Mouse (Mus musculus) hindbrain, embryonic 15.5 days (tissue): ENCODE measurements around the gene Uggt2. TPM values are rescaled to one million over a fixed set of nuclear protein-coding genes. Genes with fewer than 3 reads are reported as not detected.

Experiments
- ATAC-seq: fragments of 200-750 bp; cut with Nextera tagmentation; 2 replicates; pipeline ENCODE4 v1.8.0; 2017; ENCODE audit warnings: low read depth, moderate number of reproducible peaks, moderate TSS enrichment; ENCODE audit not compliant: low FRiP score
- H3K27ac ChIP-seq: fragments of 300-500 bp; sonication (generic); replicated peaks from 2 replicates; pipeline ENCODE4 v1.5.1; 2015; ENCODE audit warnings: mild to moderate bottlenecking, inconsistent platforms
- H3K27me3 ChIP-seq: fragments of 300-500 bp; sonication (generic); 2 replicates; pipeline ENCODE4 v1.6.1; 2015; ENCODE audit warnings: control low read depth, inconsistent platforms
- H3K36me3 ChIP-seq: fragments of 300-500 bp; sonication (generic); 2 replicates; pipeline ENCODE4 v1.6.1; 2015; ENCODE audit warnings: control low read depth, inconsistent platforms
- H3K4me1 ChIP-seq: fragments of 300-500 bp; sonication (generic); replicated peaks from 2 replicates; pipeline ENCODE4 v1.6.1; 2015; ENCODE audit warnings: control low read depth, inconsistent platforms
- H3K4me2 ChIP-seq: fragments of 300-500 bp; sonication (generic); 2 replicates; pipeline ENCODE4 v1.6.1; 2015; ENCODE audit warnings: moderate library complexity, mild to moderate bottlenecking, inconsistent platforms
- H3K4me3 ChIP-seq: fragments of 300-500 bp; sonication (generic); 2 replicates; pipeline ENCODE4 v1.5.1; 2015; ENCODE audit warnings: mild to moderate bottlenecking, inconsistent platforms
- H3K9ac ChIP-seq: fragments of 300-500 bp; sonication (generic); 2 replicates; pipeline ENCODE4 v1.6.1; 2015; ENCODE audit warnings: inconsistent platforms
- H3K9me3 ChIP-seq: fragments of 300-500 bp; sonication (generic); 2 replicates; pipeline ENCODE4 v1.6.1; 2016; ENCODE audit warnings: control low read depth, inconsistent platforms
- WGBS: fragments of 180-500 bp; shearing (Covaris S2); methylation state at CpG from one replicate; pipeline ENCODE4 v1.1.7; 2015; 5-methylcytosine and 5-hydroxymethylcytosine counted together
- polyA plus RNA-seq: library from polyadenylated mRNA; unstranded; fragments of >200 nt; fragmentation: Nextera tagmentation; extraction: Ambion mirVana; gene quantifications from 2 replicates; pipeline ENCODE4 v1.2.1, GENCODE M21; 2015

The Uggt2 gene
- polyA plus RNA-seq, 1 experiment from 2014 or later: 20.4 TPM

GRCm38 (mm10) chr14:118977136-118977816 lies 122.0 kb downstream of the Uggt2 start:
- H3K27me3 ChIP-seq: no peaks in the 10 kb centered on the region
- H3K4me3 ChIP-seq: no peak overlapping the region
- no peak overlapping the region for H3K27ac ChIP-seq
- peaks cover 47% of the 10 kb centered on the region for H3K36me3 ChIP-seq
- WGBS: 73% methylated on average over 8 of the region's 8 CpGs
- no peaks in the 10 kb centered on the region for H3K4me1 ChIP-seq
- H3K4me2 ChIP-seq: no peak overlapping the region
- H3K9me3 ChIP-seq: no peaks in the 10 kb centered on the region
- H3K9ac ChIP-seq: no peak overlapping the region
- no peak for ATAC-seq

DNA sequence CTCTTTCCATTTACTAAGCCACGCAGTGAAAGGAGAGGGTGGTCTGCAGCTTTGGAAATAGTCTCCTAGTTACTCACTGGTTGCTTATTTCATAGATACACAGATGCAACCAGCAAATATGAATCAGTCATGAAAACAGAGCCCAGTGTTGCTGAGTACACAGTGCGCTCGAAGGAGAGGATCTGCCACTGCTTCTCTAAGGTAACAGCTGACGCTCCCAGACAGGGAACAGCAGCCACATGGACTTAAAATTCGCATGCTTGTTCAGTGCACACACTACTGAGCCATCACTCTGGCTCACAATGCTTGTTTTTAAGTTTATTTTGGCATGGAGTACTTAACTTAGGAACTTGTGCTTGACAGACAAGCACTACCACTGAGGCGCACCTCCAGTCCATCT lies 127.0 kb downstream of the Uggt2 start:
- Histone ChIP-seq H3K4me2 (no peak overlapping the region), H3K27me3 (no peaks in the 10 kb centered on the region), H3K27ac (no peak overlapping the region), H3K9ac (no peak overlapping the region), H3K36me3 (peaks cover 54% of the 10 kb centered on the region), H3K4me3 (no peak overlapping the region), H3K4me1 (no peaks in the 10 kb centered on the region), H3K9me3 (no peaks in the 10 kb centered on the region)
- no peak for ATAC-seq
- WGBS: 93% methylated on average over 6 of the region's 6 CpGs

- Histone ChIP-seq H3K9ac (no peak overlapping the region), H3K9me3 (no peaks in the 10 kb centered on the region), H3K4me2 (no peak overlapping the region), H3K4me3 (no peak overlapping the region), H3K27ac (no peak overlapping the region), H3K36me3 (peaks cover 34% of the 10 kb centered on the region), H3K27me3 (no peaks in the 10 kb centered on the region), H3K4me1 (no peaks in the 10 kb centered on the region)
- no peak for ATAC-seq
- 85% methylated on average over 7 of the region's 7 CpGs for WGBS
Observed at GRCm38 (mm10) chr14:118967646-118968045, 131.6 kb downstream of the Uggt2 start.

GRCm38 (mm10) chr14:118965356-118966000 lies 133.8 kb downstream of the Uggt2 start:
- peaks cover 22% of the 10 kb centered on the region for H3K36me3 ChIP-seq
- no peaks in the 10 kb centered on the region for H3K9me3 ChIP-seq
- no peaks in the 10 kb centered on the region for H3K4me1 ChIP-seq
- no peak overlapping the region for H3K4me3 ChIP-seq
- WGBS: 95% methylated on average over 4 of the region's 4 CpGs
- no peak overlapping the region for H3K9ac ChIP-seq
- ATAC-seq: no peak
- no peak overlapping the region for H3K27ac ChIP-seq
- no peak overlapping the region for H3K4me2 ChIP-seq
- no peaks in the 10 kb centered on the region for H3K27me3 ChIP-seq

- 79% methylated on average over 3 of the region's 3 CpGs for WGBS
- ATAC-seq: no peak; the same call in 1 of the 2 replicates
- Histone ChIP-seq H3K4me2 (no peak overlapping the region), H3K9ac (no peak overlapping the region), H3K27ac (no peak overlapping the region), H3K4me3 (no peak overlapping the region), H3K9me3 (no peaks in the 10 kb centered on the region), H3K36me3 (peaks cover 35% of the 10 kb centered on the region), H3K4me1 (no peaks in the 10 kb centered on the region), H3K27me3 (no peaks in the 10 kb centered on the region)
Observed at GRCm38 (mm10) chr14:118958010-118958409, 141.2 kb downstream of the Uggt2 start.

DNA sequence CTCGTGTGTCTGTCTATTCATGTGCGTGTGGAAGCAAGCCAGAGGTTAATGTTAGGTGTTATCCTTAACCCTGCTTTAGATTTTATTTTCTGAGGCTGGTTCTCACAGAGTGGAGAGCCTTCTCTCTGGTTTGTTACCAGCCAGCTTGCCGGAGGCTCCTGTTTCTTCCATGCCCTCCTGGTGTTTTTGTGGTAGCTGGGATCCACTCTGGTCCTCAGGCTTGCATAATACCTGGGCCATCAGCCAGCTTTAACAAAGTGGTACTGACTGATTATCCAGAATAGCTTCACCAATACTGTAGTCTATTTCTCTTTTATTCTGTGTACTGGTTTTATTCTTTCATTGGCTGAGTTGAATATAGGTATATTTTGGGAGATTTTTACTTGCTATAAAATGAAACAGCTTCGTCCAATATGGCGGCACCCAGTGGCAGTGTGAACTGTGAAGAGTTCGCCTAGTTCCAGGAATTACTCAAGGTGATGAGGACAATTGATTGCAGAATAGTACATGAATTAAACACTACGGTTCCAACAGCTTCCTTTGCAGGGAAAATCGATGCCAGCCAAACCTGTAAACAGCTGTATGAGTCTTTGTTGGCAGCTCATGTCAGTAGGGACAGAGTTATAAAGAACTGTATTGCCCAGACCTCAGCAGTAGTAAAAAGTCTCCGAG lies 147.2 kb downstream of the Uggt2 start:
- no peak overlapping the region for H3K4me2 ChIP-seq

DNA sequence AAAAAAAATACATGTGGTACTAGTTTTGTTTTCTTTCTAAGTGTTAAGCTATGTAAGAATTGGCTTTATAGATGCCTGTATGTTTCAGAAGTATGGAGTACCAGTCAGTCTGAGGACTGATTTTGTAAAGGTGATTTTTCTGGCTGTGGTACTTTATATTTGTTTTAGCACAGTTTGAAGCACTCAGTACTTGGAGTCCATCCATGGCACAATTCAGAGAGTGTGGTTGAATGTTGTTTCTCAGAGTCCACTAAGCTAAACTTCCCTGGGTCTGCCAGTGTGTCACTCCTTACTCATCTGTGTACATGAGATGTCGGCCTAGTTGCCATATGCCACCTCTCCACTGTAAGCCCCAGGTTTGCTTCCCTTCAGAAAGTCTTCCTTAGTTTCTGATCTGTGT lies 150.4 kb downstream of the Uggt2 start:
- ATAC-seq: no peak
- Histone ChIP-seq H3K4me3 (no peak overlapping the region), H3K9ac (no peak overlapping the region), H3K27ac (no peak overlapping the region), H3K27me3 (no peaks in the 10 kb centered on the region), H3K36me3 (0 out of 2 replicates have a peak, but pooled peaks cover under 1% of the 10 kb centered on the region), H3K4me2 (no peak overlapping the region), H3K9me3 (no peaks in the 10 kb centered on the region), H3K4me1 (no peaks in the 10 kb centered on the region)
- WGBS: 81% methylated on average over 1 of the region's 1 CpGs

More for the DNA sequence above, 147.2 kb downstream of the Uggt2 start:
- H3K4me1 ChIP-seq: no peaks in the 10 kb centered on the region
- H3K36me3 ChIP-seq: 0 out of 2 replicates have a peak, but pooled peaks cover 8% of the 10 kb centered on the region
- H3K27ac ChIP-seq: no peak overlapping the region
- ATAC-seq: no peak
- no peak overlapping the region for H3K4me3 ChIP-seq
- no peak overlapping the region for H3K9ac ChIP-seq
- 94% methylated on average over 9 of the region's 9 CpGs for WGBS
- H3K9me3 ChIP-seq: no peaks in the 10 kb centered on the region
- no peaks in the 10 kb centered on the region for H3K27me3 ChIP-seq

DNA sequence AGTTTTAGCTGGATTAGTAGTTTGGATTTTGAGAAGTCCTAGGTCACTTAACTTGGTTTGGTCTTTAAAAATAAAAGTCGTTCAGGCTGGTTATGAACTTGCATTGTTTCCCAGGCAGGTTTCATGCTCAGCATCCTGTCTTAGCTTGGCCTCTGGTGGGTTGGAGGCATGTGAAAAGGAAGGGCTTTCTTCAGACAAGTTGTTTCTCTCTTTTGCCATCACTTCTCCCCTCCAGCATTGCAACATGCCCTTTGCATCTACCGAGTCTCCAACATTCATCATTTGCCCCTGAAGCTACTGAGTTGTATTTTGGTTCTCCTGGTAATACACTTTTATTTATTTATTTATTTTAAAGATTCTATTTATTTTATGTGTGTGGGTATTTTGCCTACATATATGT lies 154.5 kb downstream of the Uggt2 start:
- no peaks in the 10 kb centered on the region for H3K36me3 ChIP-seq
- no peak overlapping the region for H3K4me2 ChIP-seq
- no peaks in the 10 kb centered on the region for H3K9me3 ChIP-seq
- peaks cover 10% of the 10 kb centered on the region; the same call in 1 of the 2 replicates for H3K4me1 ChIP-seq
- ATAC-seq: no peak
- H3K4me3 ChIP-seq: no peak overlapping the region
- H3K27ac ChIP-seq: no peak overlapping the region
- no peaks in the 10 kb centered on the region for H3K27me3 ChIP-seq
- 89% methylated on average over 2 of the region's 2 CpGs for WGBS
- no peak overlapping the region for H3K9ac ChIP-seq

GRCm38 (mm10) chr14:118942076-118942475 lies 157.2 kb downstream of the Uggt2 start:
- Histone ChIP-seq H3K9ac (no peak overlapping the region), H3K27ac (no peak overlapping the region), H3K4me1 (peaks cover 24% of the 10 kb centered on the region), H3K27me3 (no peaks in the 10 kb centered on the region), H3K9me3 (no peaks in the 10 kb centered on the region), H3K36me3 (no peaks in the 10 kb centered on the region), H3K4me3 (no peak overlapping the region), H3K4me2 (no peak overlapping the region)
- no peak for ATAC-seq
- 46% methylated on average over 12 of the region's 12 CpGs for WGBS

GRCm38 (mm10) chr14:118940796-118941495 lies 158.3 kb downstream of the Uggt2 start:
- Histone ChIP-seq H3K4me3 (no peak overlapping the region), H3K36me3 (no peaks in the 10 kb centered on the region), H3K27ac (no peak overlapping the region), H3K4me1 (peaks cover 27% of the 10 kb centered on the region), H3K9ac (no peak overlapping the region), H3K27me3 (no peaks in the 10 kb centered on the region), H3K4me2 (no peak overlapping the region), H3K9me3 (no peaks in the 10 kb centered on the region)
- ATAC-seq: no peak
- WGBS: 73% methylated on average over 4 of the region's 4 CpGs

- Histone ChIP-seq H3K27me3 (no peaks in the 10 kb centered on the region), H3K36me3 (no peaks in the 10 kb centered on the region), H3K9me3 (no peaks in the 10 kb centered on the region), H3K4me3 (peak overlapping the region; percentile 100), H3K4me2 (peak overlapping the region; percentile 78), H3K9ac (peak overlapping the region; percentile 100), H3K4me1 (peaks cover 27% of the 10 kb centered on the region), H3K27ac (peak overlapping the region; percentile 93; the same call in 1 of the 2 replicates)
- ATAC-seq: no peak
- WGBS: under 1% methylated on average over 7 of the region's 7 CpGs
Observed at GRCm38 (mm10) chr14:118938551-118938950, 160.7 kb downstream of the Uggt2 start.
